Mouse (Mus musculus) MN1 (cell line): ENCODE results near the gene Errfi1.

Experiments used
- DNase-seq: peaks from one replicate; pipeline ENCODE4 v3.0.0-alpha.2; 2016; ENCODE audit warnings: low spot score

Errfi1 gene

DNA sequence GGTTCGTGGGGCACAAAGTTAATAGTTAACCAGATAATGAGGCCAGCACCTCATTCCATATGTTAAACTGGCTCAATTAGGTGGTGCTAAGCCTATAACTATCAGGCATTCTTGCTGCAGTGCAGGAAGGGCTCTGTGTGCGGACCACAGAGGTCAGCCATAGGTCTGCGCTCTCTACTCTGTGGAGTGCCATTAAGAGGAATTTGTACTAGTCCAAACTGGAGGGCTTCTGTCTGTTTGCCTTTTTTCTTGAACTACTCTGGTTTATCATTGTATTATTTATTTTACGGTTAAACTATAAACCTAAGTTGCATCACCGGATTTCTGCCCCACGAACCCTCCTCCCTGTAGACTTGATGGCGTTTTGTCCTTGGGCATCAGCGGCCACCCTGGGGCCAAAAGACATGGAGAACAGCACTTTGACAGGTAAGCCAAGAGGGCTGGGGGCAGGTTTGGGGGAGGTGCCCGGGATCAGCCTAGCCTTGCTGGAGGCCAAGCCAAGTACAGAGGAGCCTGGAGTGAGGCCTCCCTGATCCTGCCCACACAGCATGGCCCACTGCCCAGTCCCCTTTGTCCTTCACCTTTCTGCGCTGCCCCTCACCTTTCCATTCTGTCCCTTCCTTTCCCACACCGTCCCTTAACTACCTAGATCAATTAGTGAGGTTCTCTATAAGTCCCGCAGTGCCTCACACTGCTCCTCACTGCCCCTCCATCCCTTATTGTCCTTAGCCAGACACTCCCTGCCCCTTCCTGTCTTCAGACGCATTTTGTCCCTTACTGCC, at the start of gene Errfi1:
TSS of gene Errfi1 (plus strand) at position 240 of the 782 bp plus-strand sequence.
- DNase-seq, result no peak

- no peak for DNase-seq
These were observed 49.5 kb upstream of the Errfi1 start for GRCm38 (mm10) chr4:150804204-150804603.

GRCm38 (mm10) chr4:150807727-150808470, 45.8 kb upstream of the Errfi1 start:
- no peak for DNase-seq

DNA sequence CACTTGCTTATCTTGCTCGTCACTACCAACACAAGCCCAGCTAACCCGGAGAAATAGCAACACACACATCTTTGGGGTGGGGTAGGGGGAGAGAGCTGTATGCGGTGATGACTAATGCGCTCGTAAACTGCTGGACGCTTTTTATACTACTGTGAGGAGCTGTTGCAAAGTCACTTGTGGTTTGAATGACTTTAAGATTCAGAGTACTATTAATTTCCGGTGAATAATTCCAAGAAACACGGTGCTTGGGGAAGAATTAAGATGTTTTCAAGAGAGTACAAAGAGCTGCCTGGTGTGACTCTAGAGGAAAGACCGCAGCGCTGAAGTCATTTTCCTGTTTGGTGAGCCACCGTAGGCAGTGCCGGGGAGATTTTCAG, 45.3 kb upstream of the Errfi1 start:
- no peak for DNase-seq

GRCm38 (mm10) chr4:150809323-150809722, 44.4 kb upstream of the Errfi1 start:
- DNase-seq, result no peak

GRCm38 (mm10) chr4:150815144-150815543, 38.6 kb upstream of the Errfi1 start:
- no peak for DNase-seq

GRCm38 (mm10) chr4:150816414-150816951, 37.2 kb upstream of the Errfi1 start:
- no peak for DNase-seq

DNA sequence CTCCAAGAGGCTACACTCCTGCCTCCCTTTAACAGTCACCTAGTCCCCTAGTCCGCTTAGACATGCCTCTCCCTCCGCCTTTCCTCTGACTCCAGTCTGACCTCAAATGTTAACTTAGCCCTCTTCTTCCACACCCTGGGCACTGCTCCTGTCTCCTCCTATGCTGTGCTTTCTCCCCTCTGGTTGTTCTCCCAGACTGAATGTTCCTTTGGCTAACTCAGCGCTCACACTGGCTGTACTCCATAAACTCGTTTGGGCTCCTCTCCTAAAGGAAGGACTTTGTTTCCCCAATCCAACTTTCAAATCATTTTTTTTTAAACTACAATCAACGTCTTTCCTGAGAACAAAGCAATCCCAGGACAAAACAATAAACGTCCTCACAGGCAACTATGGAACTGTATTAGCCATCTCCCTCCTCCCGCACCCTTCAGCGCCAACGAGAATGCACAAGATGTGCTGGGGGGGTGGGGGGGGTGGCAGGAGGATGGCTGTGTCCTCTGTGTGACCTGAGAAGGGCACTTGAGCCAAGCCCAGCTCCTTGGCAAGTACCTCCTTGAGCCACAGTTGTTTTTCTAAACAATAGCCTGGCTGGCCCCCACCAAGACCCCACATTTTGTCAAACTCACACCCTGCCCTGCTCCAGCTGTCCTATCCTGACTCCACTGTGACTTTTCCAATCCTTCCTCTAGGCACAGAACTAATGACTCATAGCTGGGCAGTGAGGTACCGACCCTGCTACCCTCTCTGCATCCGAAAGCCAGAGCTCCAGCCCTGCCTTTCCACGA, 34.4 kb upstream of the Errfi1 start:
- no peak for DNase-seq

- no peak for DNase-seq
These were observed 32.3 kb upstream of the Errfi1 start for GRCm38 (mm10) chr4:150821381-150821780.

GRCm38 (mm10) chr4:150822624-150823023, 31.1 kb upstream of the Errfi1 start:
- no peak for DNase-seq

DNA sequence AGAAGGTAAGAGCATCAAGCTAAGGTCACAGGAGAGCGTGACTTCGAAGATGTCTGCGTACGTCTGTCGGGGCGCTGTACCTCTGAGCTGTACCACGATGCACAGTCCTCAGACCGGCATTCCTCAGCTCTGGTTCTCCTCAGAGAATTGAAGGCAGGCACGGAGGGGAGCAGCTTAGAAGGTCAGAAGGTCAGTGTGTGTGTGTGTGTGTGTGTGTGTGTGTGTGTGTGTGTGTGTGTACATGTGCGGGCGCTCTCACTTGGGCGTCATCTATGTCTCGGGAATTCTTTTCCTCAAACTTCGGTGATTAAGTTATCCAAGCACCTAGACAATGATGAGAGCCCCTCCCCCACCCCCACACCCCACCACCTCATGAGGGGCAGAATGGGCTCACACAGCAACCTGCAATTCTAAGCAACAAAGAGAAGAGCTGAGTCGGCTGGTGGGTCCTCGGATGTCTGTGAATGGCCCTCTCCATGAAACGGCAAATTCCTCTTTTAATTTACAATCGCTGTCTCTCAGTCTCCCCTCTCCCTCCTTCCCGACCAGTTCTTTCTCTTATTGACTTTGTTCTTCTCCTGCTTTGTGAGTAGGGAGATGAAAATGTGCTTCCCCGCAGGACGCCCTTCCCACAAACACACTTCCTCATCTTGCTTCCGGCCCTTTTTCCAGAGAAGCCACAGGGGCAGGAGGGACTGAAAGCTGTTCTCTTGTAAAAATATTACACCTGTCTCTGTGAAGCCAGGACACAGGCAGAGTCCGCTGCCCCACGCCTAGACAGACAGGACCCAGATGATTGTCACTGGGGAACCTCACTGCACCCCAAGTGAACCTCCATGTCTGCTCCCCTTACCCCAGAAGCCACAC, 29.9 kb upstream of the Errfi1 start:
- DNase-seq, result no peak

DNA sequence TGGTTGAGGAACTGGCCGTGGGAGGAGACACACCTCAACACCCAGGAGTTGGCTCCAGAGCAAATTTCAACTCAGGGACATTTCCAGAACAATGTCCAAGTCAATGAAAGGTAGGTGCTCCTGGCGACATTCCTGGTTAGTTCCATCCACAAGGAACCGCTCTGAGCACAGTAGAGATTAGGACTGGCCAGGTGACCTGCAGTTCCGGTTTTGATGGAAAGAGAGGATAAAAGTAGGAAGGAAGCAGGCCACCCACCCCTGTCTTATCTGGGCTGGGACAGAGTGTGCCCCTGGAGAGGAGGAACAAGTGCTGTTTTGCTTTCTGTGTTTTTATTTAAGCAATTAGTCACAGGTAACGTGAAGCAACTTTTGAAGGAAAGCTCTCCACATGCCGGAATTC, 28.8 kb upstream of the Errfi1 start:
- DNase-seq, result no peak

DNA sequence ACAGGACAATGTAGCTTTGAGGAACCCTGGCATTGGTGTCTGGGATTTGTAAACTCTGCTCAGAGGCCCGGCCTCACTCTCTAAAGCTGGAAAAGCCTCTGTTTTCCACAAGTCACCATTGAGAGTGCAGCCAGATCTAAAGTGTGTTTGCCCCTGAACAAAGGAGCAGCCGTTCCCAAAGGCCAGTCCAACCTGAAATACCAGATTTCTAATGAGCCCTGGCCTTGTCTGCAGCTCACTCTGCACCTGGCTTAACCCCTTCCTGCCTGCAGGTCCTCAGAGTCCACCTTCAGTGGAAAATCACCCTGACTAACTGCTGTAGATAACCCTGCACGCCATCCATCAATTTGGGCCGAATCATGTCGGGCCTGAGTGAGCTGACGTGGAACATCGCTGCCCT, 28.2 kb upstream of the Errfi1 start:
- no peak for DNase-seq

DNA sequence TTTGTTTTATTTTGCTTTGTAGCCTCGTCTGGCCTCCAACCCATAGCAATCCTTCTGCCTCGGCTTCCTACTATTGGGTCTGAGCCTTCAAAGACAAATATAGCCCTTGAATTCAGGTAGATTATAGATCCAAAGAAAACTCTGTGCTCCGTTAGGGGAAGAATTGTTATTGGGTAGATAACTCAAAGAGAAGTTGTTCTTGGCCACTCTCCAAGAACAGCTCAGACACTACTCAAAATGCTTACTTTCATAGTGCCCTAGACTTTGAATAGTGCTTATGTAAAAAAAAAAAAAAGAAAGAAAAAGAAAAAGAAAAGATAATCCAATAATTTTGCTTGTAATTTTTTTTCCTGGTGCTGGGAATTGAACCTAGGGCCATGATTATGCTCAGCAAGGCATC, 22.4 kb upstream of the Errfi1 start:
- no peak for DNase-seq

DNA sequence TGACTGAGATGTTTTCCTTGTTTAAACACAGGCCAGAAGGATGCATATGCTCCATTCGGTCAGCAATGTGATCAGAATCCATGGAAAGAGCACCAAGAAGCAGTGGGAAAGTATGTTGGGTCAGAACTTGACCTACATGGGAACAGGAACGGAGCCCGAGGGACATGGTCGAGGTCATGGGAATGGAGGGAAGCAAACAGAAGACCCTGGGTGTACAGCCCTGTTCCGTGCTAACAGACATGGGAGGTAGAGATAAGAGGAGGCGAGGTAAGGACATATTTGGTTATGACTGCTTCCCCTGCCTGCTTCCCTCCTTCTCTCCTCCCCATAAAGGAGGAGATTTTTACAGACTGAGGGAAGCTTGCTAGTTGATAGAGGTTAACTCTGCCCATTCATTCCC, 21.8 kb upstream of the Errfi1 start:
- no peak for DNase-seq

DNA sequence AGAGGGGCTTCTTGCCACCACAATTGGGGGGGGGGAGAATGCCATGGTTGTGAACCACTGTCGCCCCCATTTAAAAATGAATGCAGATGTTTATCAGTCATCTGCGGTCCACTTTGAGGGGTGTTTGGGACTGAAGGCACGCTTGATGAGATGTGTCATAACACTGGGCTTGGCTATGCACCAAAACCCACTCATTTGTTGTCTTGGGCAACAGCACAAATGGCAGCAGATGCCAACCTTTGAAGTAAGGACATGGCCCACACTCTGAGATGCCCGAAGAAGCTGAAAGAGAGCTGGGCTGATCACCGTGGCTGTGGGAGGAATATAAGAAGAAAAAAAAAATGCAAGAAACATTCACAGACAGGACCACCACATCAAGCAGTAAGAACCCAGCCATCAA, 18.6 kb upstream of the Errfi1 start:
- DNase-seq, result no peak

DNA sequence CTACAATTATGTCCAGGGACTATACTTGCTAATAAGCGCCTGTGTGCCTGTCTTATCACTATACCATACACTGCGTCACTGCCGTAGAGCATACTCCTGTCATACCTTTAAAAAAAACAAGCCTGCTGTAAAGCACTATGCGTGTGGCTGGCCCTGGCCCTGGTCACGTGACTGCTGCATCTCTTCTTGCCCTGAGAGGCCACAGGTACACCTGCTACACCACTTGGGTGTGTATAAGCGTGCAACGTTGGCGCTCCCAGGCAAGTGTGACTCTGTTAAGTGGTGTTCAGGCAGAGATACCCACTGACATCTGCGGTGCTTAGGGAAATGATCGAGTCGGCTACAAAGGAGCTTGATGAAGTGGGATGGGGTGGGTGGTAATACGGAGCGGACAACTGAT, 17.5 kb upstream of the Errfi1 start:
- no peak for DNase-seq

- no peak for DNase-seq
These were observed 16.8 kb upstream of the Errfi1 start for GRCm38 (mm10) chr4:150836961-150837360.

DNA sequence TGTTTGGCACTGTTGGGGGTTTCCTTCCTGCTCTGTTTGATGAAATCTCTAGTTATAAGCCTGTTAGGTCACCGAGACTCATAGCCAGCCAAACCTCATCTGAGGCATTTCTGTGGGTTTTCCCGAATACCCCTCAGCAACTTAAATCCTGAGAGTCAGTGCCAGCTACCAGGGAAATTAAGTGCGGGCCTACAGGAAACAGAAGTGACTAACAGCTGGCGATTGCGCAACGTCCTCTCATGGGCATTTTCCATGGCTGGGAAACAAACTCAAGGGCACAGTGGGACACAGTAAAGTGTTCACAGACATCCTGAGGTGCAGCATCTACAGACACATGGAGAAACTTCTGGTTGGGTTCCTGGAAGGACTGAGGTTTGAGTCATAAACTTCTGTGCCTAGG, 16.3 kb upstream of the Errfi1 start:
- peak; percentile 52 for DNase-seq

- DNase-seq, result no peak
These were observed 11.7 kb upstream of the Errfi1 start for GRCm38 (mm10) chr4:150842045-150842444.

GRCm38 (mm10) chr4:150843181-150843580, 10.5 kb upstream of the Errfi1 start:
- DNase-seq, result peak; percentile 25

GRCm38 (mm10) chr4:150846316-150846715, 7.4 kb upstream of the Errfi1 start:
- no peak for DNase-seq
